Mouse (Mus musculus): ENCODE data around the gene Tmeff2.
"Not testable (repeated sequence)": the region's sequence is repeated elsewhere in the genome, so short reads cannot be mapped to it uniquely, and the experiment has no call there.

Gene Tmeff2
- long read RNA-seq, experiment 1, transcript Tmeff2-201 (10 exons, 3,343 nt) = major isoform, 21 of 23 reads
- long read RNA-seq, experiment 1, partial matches to known transcripts = 1 of 23 reads
- long read RNA-seq, experiment 1, other reads (novel, unspliced or antisense) = 1 of 23 reads
- long read RNA-seq, experiment 2, transcript Tmeff2-201 (10 exons, 3,343 nt) = major isoform, 10 of 10 reads
- long read RNA-seq, experiment 2, partial matches to known transcripts = 0 of 10 reads
- long read RNA-seq, experiment 2, other reads (novel, unspliced or antisense) = 0 of 10 reads

DNA sequence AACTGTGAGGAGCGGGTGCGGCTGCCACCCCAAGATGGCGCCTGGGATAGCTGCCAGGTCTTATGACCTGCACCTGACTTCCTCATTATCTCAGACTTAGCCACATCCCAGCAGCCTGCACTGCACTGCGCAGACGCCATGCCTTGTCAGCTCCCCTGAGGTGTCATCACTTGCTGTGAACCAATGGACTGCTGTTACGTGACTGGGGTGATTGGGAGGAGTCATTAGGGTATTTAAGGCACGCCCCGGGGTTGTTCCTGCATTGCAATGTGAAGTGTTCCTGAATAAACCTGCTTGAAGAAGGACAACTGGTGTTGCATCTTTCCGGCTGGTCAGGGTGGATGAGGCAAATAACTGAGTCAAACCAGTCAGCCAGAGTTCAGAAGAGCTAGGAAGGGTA lies at the start of gene Tmeff2:
Gene Tmeff2, plus strand, starts transcription at position 262 of the 400 bp plus-strand sequence.
- intact Hi-C loops (cut with DNase I) = not testable (repeated sequence)

DNA sequence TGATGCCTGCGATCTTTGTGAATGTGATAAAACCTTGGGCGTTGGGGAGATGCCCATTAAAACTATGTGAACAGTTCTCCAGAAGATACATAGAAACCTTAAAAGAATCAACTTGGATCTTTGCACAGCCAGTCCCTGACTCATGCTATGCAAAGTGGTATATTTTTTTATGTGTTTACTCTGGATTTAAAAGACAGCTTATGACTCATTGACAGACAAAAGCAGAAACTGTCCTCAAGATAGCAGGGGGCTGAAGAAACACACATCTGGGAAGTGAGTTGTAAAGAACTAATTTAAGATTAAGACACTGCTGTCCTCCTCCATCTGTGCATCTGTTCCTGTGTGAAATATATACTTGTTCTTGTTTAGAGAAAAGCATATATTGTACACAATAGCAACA lies 38.9 kb upstream of the Tmeff2 start:
- intact Hi-C loops (cut with DNase I) = no loop called here

DNA sequence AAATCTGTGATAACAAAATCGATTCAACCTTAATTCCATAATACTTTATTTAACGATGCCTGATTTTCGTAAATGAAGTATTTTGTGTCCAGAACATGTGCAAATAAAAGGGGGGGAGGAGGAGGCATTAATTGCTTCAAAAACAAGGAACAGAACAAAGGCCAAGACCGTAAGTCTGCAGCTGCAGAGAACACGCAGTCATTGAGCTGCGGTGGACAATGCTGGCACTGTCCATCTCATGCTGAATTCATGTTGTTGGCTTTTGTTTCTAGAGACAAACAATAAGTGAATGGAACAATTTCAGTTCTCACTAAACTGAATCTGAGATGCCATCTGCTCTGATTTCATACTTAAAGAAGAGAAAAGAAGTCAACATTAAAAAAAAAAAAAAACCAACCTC lies 2.8 kb upstream of the Tmeff2 start:
- intact Hi-C loops (cut with DNase I) = no loop called here

DNA sequence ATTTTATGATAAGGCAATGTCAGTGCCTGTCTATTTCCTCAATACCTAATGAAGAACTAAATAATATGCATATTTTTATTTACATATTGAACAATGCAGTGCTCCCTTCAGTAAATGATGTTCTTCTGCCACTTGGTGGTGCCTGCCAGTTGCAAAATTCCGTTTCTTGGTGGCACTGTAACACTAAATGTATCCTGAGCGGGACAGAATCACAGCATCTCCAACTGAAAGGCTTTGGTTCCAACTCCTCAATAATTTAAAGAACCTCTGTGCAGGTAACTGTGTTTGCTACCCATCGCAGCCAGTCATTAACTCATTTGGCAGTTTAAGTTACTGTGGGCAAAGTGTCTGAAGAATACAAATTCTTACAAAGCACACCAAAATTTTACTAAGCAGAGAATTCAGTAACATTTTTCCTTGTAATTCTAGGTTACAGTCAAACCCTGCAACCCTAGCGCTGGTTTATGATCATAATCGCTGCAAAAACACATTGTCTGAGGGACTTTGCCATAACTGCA lies 24.4 kb downstream of the Tmeff2 start:
- intact Hi-C loops (cut with DNase I) = no loop called here

DNA sequence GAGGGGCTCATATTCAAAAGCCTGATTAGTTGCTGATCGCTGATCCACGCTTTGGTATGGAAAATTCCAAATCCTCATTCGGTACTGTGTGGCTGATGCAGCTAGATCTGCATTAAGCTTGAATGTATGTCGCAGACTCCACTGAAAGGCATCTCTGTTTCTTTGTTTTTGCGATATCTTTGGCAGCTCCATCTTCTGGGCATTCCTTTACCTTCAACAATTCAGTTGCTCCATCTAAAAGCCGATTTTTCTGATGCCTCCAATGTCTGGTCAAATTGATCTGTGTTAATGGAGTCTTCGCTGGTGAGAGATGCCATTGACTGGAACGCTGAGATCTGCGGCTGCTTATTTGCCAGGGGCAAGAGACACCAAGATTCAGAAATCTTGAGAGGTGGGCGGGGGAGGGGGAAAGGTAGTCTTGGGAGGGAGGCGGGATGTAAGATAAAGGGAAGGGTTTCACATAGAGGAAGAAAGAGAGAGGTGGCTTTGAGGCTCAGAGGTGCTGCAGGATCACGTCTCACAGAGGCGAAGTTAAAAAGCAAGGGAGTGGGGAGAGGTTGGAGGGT lies 25.0 kb downstream of the Tmeff2 start:
- intact Hi-C loops (cut with DNase I) = no loop called here

DNA sequence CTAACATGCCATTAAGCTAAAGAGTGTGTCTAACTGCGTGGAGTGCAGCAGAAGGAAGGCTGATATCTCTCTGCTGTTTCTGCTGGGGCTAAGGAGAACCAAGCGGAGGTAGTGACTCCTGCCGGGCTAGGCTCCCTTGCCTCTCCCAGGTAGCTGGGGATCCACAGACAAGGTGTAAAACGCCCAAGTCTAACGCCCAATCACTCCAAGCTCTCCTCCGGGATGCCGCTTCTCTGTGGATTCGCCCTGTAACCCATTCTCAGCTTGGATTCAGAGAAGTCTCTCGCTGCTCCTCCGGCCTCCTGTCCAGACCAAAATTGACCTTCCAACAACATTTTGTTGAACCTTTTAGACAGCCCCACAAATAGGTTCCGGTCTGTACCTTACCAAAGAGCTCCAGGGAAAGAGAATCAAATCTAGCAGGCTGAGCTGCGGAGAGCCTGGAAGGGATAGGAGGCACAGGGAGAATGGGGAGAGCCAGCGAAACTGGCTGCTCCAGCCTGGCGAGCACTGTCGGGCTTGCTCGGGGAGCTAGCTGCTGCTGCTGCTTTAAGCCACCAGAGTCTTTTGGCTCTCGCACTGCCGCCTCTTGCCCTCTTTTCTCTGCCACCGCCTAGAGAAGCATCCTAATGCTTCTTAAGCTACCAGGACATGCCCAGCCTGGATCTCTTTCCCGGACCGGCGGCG lies 26.1 kb downstream of the Tmeff2 start:
- intact Hi-C loops (cut with DNase I) = no loop called here

DNA sequence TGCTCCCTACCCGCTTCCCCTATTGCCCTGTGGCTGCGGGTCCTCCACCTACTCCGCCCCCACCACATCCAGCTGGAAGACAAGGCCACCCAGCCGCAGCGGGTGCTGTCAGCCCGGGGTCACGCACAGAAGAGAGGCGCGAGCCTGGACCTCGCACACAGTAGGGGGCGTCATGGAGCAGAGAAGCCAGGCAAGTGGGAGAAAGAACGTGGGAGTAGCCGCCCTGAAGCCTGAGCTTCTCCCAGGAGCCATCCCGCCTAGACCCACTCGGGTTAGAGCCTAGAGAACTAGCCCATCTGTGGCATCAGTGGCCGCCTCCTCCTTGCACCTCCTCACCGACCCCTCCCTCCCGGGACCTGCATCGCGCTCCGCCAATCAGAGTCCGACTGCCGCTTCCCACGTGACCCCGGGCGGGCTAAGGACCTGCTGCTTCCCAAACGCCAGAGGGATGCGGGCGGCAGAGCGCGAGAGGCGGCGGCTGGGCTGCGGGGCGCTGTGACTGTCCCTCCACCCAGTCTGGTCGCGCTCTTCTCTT lies 26.7 kb downstream of the Tmeff2 start:
- intact Hi-C loops (cut with DNase I) = no loop called here

DNA sequence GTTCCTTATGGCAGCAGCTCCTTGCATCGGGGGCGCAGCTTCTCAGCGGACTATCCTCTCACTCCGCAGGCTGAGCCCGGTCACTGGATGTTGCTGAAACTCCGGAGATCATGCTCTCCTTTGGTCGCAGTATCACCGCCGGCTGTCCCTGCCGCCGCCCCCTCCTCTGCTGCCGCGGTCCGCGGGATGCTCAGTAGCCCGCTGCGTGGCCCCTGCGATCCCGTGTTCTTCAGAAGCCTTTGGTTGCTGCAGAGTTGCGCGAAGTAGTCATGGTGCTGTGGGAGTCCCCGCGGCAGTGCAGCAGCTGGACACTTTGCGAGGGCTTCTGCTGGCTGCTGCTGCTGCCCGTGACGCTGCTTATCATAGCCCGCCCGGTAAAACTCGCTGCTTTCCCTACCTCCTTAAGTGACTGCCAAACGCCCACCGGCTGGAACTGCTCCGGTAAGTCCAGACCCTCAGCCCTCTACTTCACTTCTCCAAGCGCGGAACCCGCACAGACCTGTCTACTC lies 27.3 kb downstream of the Tmeff2 start:
- intact Hi-C loops (cut with DNase I) = no loop called here

DNA sequence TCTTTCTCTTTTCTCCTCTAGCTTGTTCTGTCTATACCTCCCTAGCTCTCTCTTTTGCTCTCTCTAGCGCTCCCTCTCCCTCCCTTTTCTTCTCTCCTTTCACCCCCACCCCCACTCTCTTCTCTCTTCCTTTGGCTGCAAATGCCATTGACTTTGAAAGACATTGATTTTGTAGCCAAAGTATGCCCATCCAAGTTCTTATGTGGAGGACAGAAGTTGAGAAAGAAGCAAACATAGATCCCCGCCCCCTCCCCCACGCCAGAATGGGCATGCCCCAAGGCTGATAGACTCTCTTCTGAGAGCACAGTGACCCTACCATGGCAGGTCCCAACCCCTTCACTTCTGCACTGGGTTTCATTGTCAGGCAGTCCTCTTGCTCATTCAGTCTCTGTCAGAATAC lies 28.3 kb downstream of the Tmeff2 start:
- intact Hi-C loops (cut with DNase I) = no loop called here

DNA sequence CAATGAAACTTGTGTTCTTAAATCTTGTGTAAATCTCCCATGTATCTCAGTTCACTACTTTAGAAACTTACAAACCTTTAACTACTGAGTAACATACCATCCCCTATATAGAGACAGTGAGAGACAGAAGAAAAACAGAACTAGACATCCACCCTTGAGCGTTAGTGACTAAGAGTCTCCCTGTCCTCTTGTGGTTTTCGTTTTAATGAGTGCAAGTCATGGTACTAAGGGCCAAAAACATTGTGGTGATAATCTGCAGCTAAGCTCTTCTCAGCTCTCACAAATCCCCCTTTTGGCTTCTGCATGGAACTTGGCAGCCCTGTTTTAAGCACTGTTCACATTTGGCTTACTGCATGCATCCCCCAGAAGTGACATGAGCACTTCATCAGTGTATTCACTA lies 34.6 kb downstream of the Tmeff2 start:
- intact Hi-C loops (cut with DNase I) = no loop called here

DNA sequence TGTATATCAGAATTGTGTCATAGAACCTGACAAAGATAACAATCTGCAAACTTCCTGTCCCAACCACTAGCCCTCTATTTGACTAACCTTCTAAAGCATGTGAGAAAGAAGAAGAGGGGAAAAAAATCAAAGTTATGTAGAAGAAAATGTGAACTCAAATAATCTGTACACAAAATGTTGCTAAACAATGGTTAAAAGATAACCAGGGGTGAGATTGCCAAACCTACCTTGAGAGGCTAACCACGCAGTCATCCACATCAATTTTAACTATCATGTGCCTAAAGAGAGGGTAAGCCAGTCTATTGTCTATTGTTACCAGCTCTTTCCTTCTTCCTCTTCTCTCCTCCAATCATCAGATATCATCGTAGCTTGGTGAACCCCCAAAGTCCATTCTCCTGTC lies 35.0 kb downstream of the Tmeff2 start:
- intact Hi-C loops (cut with DNase I) = no loop called here

DNA sequence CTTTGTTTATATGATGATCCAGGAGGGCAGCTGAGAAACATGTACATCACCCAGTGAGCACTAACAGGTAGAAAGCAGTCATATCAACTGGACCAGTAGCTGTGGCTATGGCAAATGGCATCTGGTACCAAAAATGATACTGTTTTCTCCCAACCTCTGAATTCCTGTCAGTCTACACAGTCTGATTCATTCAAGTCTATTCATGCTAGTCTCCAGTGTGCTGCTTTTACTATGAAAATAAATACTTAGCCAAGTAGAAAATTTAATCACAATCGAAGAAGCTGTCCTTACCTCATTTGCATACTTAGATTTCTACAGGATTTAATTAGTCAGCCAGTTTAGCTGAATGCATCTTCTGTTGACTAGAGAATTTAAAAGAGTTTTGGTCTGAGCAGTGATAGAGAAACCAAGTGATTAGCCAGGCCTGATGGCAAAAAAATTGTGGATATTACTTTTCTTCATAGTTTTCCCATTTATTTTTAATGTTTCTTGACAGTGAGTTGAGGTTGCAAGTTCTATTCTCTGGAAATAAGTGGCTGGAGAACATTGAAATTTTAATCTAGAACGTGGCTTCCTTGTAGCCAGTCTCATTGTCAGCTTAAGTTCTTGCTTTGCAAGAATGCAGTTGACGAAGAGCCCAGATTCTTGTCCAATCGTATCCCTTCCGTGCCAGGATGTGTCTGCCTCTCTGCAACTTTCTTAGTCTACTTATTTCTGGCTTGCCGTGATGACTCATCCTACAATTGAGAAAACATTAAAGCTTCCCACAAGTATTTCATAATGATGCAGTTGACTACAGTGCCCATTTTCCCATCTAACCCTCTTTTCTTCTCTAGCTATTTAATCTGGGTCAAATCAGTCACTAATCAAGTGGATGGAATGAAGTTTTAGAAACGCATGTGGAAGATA lies 39.9 kb downstream of the Tmeff2 start:
- intact Hi-C loops (cut with DNase I) = no loop called here

DNA sequence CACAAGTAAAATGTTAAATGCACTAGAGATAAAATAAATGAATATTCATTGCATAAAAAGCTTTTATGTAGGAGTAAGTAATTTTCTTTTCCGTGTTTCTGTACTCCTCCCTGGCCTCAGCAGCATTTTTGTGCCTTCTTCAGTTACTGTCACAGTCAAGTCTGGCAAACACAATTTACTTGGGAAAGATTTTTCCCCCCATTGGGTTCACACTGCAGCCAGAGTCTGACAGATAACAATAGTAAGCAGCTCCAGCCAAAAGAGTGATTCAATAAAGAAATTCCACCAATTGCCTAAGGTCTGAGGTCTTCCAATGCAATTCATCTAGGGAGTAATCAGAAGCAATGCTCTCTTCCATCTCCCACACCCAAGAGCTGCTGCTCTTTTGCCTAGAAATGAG lies 48.1 kb downstream of the Tmeff2 start:
- intact Hi-C loops (cut with DNase I) = no loop called here

DNA sequence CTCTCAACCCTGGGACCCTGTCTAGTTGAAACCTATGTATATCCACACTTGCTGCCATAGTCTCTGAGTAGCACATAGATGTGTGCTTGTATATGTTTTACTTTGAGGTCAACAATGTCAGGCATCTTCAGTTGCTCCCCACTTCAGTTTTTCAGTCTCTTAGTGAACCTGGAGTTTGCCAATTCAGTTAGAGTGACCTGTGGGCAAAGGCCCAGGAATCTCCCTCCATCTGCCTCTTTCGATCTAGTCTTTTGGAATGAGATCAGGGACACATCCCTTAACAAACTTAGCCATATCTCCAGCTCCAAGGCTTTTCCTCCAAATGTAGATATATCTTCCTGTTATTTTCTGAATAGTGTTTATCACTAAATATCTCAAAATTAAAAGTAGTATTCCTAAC lies 58.4 kb downstream of the Tmeff2 start:
- intact Hi-C loops (cut with DNase I) = no loop called here

DNA sequence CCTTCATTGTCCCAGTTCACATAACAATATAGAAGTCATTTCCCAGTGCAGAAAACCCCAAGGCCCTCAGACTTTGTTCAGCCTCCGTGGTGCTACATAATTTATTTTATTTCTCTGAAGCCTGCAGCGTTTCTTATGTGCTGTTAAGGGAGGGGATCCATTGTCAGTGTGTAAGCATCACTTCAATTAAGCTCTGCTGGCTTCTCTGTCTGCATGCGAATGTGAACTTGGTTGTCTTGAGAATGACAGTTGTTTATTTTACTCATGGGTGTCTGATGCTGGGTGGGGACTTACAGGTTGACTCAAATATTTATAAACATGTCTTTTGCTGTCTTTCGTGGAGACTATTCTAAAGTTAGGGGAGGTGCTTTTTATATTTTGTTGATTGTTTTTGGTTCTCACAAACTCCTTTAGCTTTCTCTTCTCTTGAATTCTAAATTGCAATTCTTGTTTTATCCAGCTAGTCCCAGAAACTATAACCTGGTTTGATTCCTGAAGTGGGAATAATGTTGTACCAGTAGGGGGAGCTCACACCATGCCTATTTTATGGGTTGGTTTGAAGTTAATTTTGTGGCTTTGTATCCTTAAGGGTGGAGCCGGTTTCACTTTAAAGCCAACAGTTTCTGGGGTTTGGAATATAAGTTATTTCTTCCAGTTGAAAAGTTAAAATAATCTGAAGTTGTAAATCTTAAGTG lies 61.7 kb downstream of the Tmeff2 start:
- intact Hi-C loops (cut with DNase I) = loop anchor here (1.0 to 5.0 kb wide), 2 partner anchors 372 to 635 kb away; no protein-coding TSS in a partner anchor

DNA sequence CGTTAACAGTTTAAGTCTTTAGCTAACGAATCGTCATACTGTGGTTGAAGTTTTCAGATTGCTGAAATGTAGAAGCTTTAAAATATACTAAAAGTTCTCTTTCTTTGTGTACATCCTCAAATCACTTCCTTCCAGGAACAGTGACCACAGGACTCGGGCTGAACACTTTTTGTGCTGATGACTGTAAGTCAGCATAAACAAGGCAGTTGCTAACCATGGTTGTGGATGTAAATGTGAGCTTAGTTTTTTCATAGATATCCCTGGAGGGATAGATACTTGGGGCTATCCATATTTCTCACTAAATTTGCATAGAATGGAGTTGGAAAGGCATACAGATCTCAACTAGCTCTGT lies 62.2 kb downstream of the Tmeff2 start:
- intact Hi-C loops (cut with DNase I) = loop anchor here (1.0 to 5.0 kb wide), 2 partner anchors 372 to 635 kb away; no protein-coding TSS in a partner anchor

DNA sequence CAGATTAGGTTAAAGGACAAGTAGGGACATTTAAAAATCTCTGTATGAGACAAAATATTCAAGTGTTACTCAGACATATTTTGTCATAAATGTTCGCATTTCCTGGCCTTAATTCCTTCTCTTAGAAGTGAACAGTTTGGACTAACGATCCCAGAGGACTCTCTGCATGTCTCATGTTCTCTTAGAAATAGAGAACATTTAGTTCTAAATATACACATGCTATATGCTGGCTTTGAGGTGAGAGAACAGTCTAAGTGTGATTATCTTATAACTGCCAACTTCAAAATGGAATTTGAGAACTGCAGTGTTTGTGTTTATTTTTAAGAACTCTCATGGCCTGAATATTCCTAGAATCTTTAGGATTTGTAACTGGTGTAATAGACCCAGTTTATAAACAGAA lies 69.2 kb downstream of the Tmeff2 start:
- intact Hi-C loops (cut with DNase I) = no loop called here

DNA sequence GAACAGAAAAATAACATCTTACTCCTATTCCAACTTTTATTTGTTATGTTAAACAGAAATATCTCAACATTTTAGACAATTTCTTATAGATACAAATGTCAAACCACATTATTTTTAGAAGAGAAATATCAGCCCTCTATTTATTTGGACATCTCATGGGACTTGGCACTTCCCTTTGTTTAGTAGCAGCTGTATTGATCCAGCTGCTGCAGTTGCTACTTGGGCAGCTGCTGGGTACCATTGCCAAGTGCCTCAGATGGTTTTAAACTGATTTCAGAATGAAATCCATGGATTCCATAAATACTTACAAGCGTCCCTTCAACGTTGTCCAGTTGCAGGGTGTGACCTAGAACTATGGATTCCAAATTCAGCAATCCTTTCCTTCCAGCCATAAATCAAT lies 70.4 kb downstream of the Tmeff2 start:
- intact Hi-C loops (cut with DNase I) = no loop called here

DNA sequence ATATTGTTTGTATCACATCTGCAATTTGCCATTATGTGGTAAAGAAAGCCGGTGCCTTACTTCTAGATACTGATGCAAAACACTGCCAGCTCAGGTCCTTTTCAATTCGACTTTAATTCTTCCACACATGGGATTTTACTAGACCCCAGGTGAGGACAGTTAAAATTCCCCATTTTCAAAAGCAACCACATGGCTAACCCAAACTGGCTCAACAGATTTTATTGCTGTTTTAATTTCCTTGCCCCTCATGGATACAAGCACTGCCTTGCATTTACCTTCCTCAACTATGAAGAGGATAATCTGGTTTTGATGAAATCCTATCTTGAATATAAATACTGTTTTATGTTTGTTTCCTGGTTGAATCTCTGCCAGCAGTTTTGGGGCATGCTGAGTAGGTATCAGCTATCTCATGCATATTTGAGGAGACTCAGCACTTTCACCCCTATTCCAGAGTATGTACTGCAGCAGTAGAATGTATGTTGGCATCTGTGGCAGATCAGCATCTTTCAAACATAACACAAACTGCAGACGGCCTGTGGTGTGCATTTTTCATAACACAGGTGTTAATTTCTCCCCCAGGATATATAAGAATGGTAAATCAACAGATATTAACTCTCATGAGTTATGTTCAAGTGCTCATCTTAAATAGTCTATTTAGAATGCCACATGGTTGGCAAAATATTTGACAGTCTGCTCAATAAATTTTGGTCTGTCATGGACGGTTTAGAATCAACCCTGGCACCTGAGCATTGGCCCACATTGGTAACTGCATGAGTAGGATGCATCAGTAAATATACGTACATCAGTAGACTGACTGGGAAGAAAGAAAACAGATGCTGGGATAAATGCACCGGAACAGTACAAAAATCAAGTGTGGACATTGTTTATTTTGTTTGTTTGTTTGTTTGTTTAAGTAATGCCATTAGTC lies 72.3 kb downstream of the Tmeff2 start:
- intact Hi-C loops (cut with DNase I) = no loop called here
